Mouse (Mus musculus): Measurements from ENCODE around the gene Pwp2.
"Not testable (repeated sequence)": the region's sequence is repeated elsewhere in the genome, so short reads cannot be mapped to it uniquely, and the experiment has no call there.

Pwp2 gene

DNA sequence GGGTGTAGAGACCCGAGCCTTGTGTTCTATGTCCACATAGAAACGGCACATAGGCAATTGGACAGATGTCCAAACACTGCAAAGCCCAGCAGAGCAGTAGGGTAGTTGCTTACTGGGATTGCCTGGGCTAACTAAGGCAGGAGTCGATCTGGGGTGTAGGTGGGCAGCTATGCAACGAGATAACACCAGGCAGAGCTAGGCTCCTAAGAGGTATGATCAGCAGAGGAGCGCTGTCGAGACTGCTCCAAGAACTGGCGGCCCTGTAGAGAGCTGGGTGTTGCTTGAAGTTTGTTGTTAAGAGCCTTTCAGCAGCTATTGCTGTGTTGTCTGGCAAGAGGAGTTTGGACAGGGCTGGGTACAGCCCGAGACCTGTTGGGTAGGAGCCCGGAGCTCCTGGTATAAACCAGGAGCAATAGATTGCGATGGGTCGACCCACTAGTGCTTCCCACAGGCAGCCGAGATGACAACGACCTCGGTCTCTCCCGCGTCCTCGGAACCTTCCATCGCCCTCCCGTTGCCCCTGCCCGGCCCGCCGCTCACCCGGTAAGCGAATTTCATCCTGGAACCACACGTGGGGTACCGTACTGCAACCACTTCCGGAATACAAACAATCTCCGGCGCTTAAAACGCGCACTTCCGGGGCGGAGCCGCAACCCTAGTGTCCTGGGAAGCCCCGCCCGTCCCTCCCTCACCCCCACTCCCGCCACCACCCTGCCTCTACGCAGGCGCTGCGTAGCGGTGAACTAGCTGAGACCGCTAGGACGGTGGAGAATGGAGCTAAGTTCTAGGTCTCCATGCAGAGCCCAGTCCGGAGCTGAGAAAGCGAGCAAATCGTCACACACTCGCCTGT lies at the start of gene Pwp2:
Gene Pwp2 (minus strand): TSS at position 619 of the 850 bp plus-strand sequence.
- peak; percentile 94 for DNase-seq

DNA sequence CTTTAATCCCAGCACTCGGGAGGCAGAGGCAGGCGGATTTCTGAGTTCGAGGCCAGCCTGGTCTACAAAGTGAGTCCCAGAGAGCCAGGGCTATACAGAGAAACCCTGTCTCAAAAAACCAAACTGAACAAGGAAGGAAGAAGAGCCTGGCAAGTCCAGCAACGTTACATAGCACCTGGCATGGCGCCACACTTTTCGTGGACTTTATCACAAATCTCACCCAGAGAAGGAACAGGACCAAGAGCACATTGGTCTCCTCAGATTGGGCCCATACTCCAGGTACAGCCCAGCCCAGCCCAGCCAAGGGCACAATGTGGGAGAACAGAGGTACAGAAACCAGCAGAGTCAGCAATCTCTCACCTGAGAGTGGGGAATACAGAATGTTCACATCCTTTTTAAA lies 48.8 kb upstream of the Pwp2 start:
- DNase-seq: peak; percentile 50

DNA sequence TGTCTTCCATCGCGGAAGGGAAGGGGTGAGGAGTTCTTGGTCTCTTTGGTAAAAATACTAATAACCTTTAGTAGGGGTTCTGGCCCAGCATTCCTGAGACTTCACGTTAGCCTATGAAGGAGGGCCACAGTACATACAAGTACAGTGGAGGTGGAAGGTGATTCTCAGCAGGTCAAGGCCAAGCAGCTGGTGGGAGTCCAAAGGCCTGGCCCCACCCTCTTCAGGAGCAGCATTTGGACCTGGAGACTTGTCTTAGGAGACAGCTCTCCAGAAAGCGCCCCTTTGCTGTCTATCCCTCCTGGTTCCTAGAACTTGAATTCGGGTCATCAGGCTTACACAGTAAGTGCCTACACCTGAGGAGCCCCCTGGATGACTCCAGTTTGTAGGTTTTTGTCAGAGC lies 48.2 kb upstream of the Pwp2 start:
- DNase-seq: peak; percentile 24

DNA sequence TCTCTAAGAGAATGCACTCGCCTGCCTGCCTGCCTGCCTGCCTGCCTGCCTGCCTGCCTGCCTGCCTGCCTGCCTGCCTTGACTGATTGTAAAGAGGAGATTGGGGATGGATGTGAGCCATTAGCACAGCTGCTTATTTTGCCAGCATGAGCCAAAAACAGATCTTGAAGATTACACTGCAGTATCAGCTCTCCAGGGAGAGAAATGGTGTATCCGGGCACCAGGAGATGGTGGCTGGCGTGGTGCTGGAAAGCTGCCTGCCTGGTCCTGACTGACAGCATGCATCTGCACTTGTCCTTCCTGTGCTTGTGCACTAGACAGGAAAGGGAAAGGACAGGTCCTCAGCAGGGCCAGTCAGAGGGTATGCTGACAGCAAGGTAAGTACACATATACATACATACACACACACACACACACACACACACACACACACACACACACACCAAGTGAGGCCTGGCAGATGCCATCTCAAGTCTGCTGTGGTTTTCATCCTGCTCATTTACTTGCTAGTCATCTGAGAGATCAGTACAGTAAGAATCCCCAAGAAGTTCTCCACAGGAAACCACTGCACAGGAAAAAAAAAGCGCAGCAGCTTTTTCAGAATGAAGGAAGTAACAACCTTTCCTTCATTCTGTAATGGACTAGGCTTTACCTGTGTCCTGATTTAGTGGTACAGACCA lies 47.5 kb upstream of the Pwp2 start:
- DNase-seq: no peak

DNA sequence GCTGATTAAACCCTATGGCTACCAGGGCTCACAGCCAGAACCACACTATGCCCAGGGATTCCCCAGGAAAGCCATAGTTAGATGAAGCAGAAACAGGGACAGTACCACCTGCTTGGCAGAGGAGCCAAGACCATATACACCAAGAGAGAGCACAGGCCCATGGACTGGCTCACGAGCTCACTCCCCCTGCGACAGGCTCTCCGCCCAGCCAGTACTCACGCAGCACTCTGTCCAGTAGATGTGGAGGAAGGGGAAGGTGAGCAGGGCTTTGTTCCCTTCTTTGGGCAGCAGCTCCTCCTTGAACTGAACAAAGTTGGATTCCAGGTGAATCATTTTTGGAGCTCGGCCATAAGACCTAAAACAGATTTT lies 43.6 kb upstream of the Pwp2 start:
- DNase-seq: no peak

DNA sequence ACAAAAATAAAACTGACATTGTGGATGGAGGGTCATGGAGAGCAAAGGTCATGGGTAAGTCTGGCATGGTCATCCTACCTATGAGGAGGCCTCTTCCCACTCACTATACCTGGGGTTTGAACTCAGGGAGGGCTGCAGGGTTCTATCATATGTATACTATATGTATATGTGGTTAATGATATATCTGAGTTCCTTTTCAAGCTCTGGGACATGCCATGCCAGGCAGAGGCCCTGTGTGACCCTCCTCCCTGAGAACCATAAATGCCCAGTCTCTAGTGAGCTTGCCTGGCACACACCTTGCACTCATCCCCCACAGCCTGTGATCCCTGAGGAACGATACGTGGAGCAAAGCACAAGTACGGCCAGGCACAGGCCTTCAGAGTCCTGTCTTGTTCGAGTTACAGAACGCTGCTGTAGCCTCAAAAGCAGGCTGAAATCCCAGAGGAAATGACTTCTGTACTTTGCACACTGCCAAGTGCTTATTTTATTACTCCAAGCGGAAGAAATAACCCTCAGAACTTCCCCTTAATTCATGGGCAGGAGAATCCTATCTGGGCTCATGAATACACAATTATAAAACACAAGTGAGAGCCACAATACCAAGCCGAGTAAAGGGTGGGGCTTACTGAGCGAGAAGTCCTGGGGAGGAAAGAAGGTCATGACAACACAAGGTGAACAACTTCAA lies 43.1 kb upstream of the Pwp2 start:
- DNase-seq: peak; percentile 52

DNA sequence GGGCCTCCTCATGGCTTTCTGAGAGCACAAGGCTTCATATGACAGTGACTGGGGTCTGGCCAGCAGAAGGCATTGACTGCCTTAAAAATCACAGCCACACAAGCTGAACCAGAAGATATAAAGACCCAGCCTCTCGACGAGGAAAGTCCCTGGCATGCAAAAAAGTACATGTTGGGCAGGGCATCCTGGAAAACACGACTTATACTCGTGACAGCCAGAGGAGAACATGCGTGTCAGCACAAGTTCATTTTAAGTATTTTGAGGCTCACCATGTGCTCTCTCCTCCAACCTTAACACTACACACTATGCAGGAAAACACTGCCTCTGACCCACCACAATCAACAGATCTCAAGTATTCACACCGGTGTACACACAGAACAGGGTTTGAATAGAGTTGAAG lies 39.2 kb upstream of the Pwp2 start:
- DNase-seq: no peak

DNA sequence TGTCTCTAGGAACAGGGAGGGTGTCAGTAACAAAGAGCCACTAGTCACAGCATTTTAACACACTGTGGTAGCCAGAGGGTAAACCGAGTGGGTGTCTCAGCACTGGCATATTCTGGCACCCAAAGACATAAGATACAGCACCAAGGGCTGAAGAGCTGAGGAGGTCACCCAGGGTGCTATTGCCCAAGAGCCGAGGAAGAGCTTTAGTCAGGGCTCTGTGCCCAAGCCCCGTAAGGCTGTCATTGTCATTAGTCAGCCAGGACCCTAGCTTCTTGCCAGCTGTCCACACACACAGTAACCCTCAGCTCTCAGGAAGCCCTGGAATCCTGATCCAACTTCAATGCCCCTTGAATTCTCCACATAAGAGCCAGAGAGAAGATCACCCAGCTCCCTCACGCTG lies 38.0 kb upstream of the Pwp2 start:
- DNase-seq: no peak

DNA sequence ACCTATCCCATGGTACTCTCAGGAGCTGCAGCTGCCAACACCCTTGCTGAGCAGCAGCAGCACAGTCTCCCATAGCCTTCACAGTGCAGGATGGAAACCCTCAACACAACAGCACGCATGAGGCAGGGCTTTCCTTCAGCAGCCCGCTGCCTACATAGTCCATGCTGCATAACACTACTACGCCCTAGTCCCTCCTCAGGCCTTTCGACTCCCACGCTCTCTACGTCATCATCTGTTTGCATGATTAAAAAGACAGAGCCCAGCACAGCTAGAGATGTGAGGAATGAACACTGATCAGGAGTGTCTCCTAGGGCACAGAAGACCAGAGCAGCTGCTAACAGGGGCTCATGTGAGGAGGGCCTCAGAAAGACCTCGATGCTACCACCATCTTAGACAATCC lies 36.4 kb upstream of the Pwp2 start:
- DNase-seq: no peak

DNA sequence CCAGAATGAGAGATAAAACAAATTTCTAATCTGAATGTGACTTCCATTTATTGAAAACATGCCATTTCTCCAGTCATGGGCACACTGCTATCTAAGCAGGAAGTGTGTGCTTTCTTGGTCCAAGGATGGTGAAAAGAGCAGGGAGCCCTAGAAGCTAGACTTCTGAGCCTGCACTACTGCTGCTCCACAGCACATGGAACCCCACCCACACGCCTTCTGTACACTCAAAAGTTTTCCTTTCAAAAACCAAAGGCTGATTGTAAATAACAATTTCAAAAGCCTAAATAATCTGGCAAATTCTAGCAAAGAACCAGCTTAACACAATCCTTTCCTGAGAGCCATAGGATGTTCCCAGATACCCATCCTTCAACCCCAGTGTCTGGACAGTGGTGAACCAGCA lies 34.6 kb upstream of the Pwp2 start:
- no peak for DNase-seq

DNA sequence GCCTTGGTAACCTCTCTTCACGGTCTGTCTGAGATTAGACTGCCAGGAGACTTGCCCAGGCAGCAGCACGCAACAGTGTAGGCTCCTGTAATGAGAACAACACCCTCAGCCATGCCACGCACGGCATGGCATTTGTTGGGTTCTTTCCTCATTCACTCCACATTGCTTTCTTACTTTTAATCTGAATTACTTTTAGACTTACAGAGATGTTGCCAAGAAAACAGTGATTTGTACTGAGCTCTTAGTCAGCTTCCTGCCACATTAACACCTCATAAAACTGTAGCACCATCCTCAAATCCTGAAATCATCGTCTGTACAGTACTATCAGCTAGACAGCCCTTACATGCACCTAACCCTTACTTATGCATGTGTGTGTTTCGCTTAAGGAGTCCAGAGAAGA lies 33.6 kb upstream of the Pwp2 start:
- DNase-seq: no peak

DNA sequence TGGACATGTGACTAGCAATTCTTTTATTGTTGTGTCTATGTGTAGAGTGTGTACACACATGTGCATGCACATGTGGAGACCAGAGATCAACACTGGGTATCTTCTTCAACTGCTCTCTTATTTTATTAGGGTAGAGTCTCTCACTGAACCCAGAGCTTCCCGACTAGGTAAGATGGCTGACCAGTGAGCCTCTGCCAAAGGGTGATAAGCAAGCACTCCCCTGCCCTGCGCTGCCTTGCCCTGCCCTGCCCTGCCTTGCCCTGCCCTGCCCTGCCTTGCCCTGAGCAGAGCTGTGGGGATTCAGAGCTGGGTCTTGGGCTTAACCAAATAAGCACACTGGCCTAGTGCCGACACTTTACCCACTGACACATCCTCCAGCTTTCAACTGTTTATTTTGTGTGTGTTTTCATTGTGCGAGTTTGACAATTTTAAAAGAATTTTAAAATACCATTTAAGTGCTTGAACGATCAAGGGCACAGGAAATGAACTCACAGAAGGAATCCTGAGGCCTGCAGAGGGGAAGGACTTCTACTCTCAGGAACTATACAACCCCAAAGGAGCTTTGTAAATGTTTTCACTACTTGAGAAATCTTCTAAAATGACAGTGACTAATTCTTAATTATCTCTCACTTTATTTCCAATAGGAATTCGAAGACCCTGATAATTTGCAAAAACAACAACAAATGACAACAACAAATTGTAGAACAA lies 31.6 kb upstream of the Pwp2 start:
- no peak for DNase-seq

DNA sequence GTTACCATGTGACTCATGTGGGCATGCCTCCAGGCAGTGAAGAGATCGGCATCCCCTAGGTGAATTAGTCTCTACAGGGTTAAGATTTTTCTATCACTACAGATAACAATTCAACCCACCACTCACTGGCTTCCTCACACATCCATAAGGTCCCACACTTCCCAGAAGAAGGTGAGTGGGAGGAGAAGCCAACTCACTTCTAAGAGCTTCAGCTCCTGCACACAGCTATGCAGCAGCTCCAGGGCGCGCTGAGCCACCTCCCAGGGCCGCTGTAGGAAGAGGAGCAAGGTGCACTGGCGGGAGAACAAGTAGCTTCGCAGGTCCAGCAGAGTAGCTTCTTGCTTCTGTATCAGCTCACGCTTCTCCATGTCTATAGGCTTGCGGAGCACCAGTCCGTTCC lies 29.4 kb upstream of the Pwp2 start:
- DNase-seq: no peak

DNA sequence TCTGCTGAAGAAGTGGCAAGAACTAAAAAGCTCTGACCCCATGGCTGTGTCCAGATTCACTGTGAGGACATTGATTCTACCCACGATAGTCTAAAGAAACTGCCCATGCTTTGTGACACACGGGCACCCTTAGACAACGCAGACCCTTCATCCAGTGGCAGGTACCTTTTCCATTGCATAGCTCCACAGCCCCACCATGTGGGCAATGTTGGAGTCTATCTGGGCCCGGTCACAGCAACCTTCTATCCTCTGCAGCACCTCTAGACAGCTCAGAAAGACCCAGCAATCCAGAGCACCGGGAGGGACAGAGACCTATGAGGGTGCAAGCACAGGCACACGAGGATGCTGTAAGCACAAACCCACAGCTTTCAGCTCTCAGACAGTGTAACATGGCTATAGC lies 26.4 kb upstream of the Pwp2 start:
- DNase-seq: no peak

DNA sequence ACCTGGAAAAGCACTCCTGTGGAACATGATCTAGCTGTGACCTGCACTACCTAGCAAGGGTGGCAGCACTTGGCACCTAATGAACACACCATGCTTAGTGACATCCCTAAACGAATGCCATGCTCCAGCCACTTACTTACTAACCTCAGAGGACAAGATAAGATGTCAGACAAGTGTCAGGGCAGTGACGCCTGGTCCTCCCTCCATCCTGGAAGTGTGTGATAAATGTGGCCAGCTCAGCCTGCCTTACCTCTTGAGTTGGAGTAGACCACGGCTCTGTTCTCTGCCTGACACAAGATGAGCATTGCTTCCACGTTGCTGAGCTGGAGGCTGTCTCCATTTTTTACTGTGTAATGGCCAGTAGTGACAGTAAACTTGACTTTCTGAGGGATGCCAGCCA lies 16.2 kb upstream of the Pwp2 start:
- DNase-seq: no peak

DNA sequence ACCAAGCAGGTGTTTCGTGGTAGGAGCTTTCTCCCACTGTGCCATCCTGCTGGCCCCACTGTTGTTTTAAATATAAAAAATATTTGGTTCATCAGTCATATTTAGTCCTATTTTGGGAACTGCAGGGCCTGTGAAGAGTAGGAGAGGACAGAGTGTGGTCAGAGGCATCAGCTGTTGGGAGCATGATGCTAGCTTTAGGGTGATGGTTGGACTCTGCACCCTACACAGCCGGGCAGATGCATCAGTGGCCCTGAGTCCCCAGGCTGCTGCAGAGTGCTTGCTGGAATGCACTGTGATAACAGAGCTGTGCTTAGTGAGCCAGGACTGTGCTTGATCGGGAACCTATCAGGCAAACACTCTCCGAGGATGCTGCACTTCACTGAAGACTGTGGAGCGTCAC lies 8.0 kb upstream of the Pwp2 start:
- no peak for DNase-seq

DNA sequence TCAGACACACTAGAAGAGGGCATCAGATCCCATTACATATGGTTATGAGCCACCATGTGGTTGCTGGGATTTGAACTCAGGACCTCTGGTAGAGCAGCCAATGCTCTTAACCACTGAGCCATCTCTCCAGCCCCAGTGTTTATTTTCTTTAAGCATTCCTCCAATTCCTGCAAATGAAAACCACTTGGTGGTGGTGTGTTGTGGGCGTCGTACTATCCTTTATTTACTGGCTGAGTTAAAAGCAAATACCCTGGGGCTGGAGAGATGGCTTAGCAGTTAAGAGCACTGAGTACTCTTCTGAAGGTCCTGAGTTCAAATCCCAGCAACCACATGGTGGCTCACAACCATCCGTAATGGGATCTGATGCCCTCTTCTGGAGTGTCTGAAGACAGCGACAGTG lies 1.1 kb upstream of the Pwp2 start:
- not testable (repeated sequence) for DNase-seq

DNA sequence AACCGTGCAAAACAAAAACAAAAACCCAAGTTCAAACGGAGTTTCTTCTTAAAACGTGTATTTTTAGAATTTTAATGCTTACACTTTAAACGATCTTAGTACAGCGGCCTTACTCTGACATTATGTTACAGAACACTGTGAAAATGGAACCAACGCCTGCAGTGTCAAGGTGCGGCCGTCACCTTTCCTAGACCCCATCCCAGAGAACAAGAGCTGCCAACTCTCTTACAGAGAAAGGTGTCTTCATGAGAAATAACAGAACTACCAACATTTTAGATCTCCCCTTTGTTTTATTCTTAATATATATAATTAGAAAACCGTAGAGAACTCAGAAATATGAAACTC lies 404 bp upstream of the Pwp2 start:
- no peak for DNase-seq

DNA sequence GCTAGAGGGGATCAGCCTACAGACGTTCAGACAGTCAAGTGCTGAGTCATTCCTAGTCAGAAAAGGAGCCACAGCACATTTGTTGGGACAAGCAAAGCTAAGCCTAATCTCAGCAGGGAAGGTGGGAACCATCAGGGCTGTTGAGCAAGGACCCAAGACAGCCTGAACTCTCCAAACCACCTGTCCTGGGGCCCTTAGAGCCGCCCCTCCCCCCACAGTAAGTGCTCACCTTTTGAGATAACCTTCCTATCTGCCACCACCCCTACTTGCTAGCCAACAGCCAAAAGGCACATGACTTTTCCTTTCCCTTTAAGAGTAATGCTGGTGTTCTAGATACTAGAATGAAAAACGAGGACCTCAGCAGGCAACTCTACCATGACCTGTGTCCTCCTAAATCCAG lies 1.4 kb downstream of the Pwp2 start:
- DNase-seq: no peak

DNA sequence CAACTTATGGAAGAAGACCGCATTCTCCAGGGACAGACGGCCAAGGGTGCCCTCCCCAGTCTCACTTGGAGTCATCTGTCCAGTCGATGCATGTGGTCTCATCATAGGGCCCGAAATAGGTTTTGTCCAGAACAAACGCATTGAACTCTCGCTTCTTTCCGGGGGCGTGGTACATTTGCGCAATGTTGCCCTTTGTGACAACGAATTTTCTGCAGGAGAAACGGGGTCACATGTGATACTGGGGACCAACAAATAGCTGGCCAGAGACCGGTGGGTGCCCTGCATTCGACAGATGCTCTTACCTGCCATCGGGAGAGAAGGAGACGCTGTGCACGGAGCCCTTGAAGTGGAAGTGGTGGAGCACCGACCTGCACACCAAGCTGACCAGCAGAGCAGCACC lies 2.6 kb downstream of the Pwp2 start:
- no peak for DNase-seq

DNA sequence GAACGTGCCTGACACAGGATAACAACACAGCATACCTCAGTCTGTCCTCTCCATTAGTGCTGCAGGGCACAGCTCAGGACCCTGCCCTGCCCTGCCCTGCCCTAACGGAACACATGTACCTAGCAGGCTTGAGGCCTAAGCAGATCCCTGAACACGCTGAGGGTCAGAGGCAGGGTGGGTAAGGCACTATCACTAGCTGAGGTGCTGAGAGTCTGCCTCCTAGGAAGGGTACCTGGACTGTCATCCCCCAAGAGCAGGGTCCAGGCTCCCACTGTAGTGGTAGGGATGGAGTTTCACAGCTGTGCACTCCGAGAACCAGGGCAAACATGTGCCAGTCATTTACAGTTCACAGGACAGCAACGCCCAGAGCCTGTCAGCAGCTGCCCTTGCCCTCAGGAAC lies 10.5 kb downstream of the Pwp2 start:
- no peak for DNase-seq

DNA sequence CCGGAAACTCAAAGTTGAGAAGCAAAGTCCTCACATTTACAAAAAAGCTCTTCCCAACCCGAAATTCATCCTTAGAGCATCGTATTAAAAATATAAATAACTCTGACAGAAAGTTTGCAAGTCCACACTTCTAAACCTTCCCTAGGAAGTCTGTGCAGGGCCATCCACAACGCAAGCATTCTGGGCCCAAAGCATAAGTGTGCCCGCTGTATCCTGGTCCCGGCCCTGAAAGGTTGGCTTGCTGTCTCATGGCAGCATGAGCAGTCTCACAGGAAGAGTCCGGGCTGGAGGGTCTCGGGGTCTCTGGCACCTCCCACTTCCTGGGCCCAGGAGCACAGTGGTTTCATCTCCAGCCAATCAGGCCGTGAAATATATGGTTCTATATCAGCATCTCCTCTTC lies 13.4 kb downstream of the Pwp2 start:
- no peak for DNase-seq

DNA sequence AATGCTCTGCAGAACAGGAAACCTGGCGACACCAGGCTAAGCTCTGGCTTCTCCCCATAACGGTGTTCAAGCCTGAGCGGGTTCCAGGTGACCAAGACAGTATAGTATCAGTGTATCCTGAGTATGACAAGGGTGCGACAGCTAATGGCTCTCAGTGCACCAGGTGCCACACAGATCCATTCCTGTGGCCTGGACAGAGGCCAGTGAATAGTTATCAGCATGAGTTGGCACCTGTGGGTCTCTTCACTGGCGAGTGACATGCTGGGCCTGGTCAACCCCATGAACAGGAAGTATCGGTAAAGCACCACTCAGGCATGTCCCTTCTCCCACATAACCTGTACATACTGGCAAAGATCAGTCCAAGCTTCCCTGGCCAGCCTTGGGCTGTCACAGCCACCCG lies 13.9 kb downstream of the Pwp2 start:
- DNase-seq: no peak

DNA sequence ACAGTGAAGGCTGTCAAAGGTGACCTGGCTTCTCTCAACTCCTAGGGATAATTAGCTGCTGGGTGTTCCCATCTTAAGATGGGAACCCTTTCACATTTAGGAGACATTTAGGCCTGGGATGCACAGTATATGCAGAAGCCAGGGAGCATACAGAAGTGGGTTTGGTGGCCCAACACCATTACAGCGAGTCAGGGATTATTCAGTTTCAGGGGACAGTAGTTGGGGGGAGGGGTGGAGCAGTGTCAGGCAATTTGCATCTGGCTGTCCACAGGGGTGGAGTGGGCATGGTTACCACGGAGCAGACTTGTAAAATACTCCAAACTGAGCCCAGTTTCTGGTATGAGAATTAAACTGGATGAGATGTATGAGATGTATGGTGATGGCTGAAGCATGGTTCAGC lies 14.5 kb downstream of the Pwp2 start:
- no peak for DNase-seq
